Mouse (Mus musculus): ENCODE data around the gene Uba2. TPM values are rescaled to one million over a fixed set of nuclear protein-coding genes. Genes with fewer than 3 reads are reported as not detected.
"Not testable (repeated sequence)": the region's sequence is repeated elsewhere in the genome, so short reads cannot be mapped to it uniquely, and the experiment has no call there.

Gene Uba2
- 159 and 203 TPM in 2 replicates for polyA plus RNA-seq (2014; fragmentation: Nextera tagmentation; extraction: Ambion mirVana)

GRCm38 (mm10) chr7:34169454-34169853 lies at the start of gene Uba2:
TSS of gene Uba2 (minus strand) at chr7:34169599.
- Histone ChIP-seq H3K27me3 (ENCODE audit: control insufficient read depth, insufficient read depth, low read length) (no peaks in the 10 kb centered on the region), H3K4me2 (ENCODE audit: low read length) (peak within 1 kb of the TSS; percentile 92), H3K9ac (replicated peaks; ENCODE audit: low read length) (peak within 1 kb of the TSS; percentile 90), H3K4me1 (ENCODE audit: control insufficient read depth, insufficient read depth, low read length) (peaks cover 11% of the 10 kb centered on the region), H3K36me3 (ENCODE audit: control insufficient read depth, insufficient read depth, low read length) (peaks cover 7% of the 10 kb centered on the region), H3K4me3 (replicated peaks; ENCODE audit: low read depth, low read length) (peak within 1 kb of the TSS; percentile 95), H3K27ac (replicated peaks; ENCODE audit: low read depth, low read length) (peak within 1 kb of the TSS; percentile 90), H3K9me3 (ENCODE audit: control insufficient read depth, low read length) (no peaks in the 10 kb centered on the region)
- DNase-seq (no peak), ATAC-seq (ENCODE audit: low FRiP score, low TSS enrichment) (no peak)
- 84% methylated on average over 3 of the region's 3 CpGs for WGBS

- WGBS = 88% methylated on average over 1 of the region's 1 CpGs
- H3K9ac ChIP-seq (replicated peaks; ENCODE audit: low read length) = no peak overlapping the region
- no peak overlapping the region for H3K4me2 ChIP-seq (ENCODE audit: low read length)
- no peaks in the 10 kb centered on the region for H3K27me3 ChIP-seq (ENCODE audit: control insufficient read depth, insufficient read depth, low read length)
- peaks cover 90% of the 10 kb centered on the region for H3K36me3 ChIP-seq (ENCODE audit: control insufficient read depth, insufficient read depth, low read length)
- H3K4me1 ChIP-seq (ENCODE audit: control insufficient read depth, insufficient read depth, low read length) = no peaks in the 10 kb centered on the region
- H3K27ac ChIP-seq (replicated peaks; ENCODE audit: low read depth, low read length) = no peak overlapping the region
- no peak overlapping the region for H3K4me3 ChIP-seq (replicated peaks; ENCODE audit: low read depth, low read length)
- ATAC-seq (ENCODE audit: low FRiP score, low TSS enrichment) = no peak
- no peak for DNase-seq
- H3K9me3 ChIP-seq (ENCODE audit: control insufficient read depth, low read length) = no peaks in the 10 kb centered on the region
Measured at GRCm38 (mm10) chr7:34218496-34218895, 49.1 kb upstream of the Uba2 start.

GRCm38 (mm10) chr7:34216474-34216873 lies 47.1 kb upstream of the Uba2 start:
- Histone ChIP-seq H3K27ac (replicated peaks; ENCODE audit: low read depth, low read length) (no peak overlapping the region), H3K4me3 (replicated peaks; ENCODE audit: low read depth, low read length) (no peak overlapping the region), H3K9ac (replicated peaks; ENCODE audit: low read length) (no peak overlapping the region), H3K36me3 (ENCODE audit: control insufficient read depth, insufficient read depth, low read length) (peaks cover 96% of the 10 kb centered on the region), H3K4me2 (ENCODE audit: low read length) (no peak overlapping the region), H3K9me3 (ENCODE audit: control insufficient read depth, low read length) (no peaks in the 10 kb centered on the region), H3K4me1 (ENCODE audit: control insufficient read depth, insufficient read depth, low read length) (no peaks in the 10 kb centered on the region), H3K27me3 (ENCODE audit: control insufficient read depth, insufficient read depth, low read length) (no peaks in the 10 kb centered on the region)
- ATAC-seq (ENCODE audit: low FRiP score, low TSS enrichment) = no peak
- 86% methylated on average over 10 of the region's 10 CpGs for WGBS
- no peak for DNase-seq

GRCm38 (mm10) chr7:34215481-34215880 lies 46.1 kb upstream of the Uba2 start:
- ATAC-seq (ENCODE audit: low FRiP score, low TSS enrichment) (no peak), DNase-seq (no peak)
- no peaks in the 10 kb centered on the region for H3K27me3 ChIP-seq (ENCODE audit: control insufficient read depth, insufficient read depth, low read length)
- no peak overlapping the region for H3K4me2 ChIP-seq (ENCODE audit: low read length)
- no peak overlapping the region for H3K27ac ChIP-seq (replicated peaks; ENCODE audit: low read depth, low read length)
- H3K4me3 ChIP-seq (replicated peaks; ENCODE audit: low read depth, low read length) = no peak overlapping the region
- H3K9ac ChIP-seq (replicated peaks; ENCODE audit: low read length) = no peak overlapping the region
- peaks cover 95% of the 10 kb centered on the region for H3K36me3 ChIP-seq (ENCODE audit: control insufficient read depth, insufficient read depth, low read length)
- WGBS = 93% methylated on average over 9 of the region's 9 CpGs
- no peaks in the 10 kb centered on the region for H3K4me1 ChIP-seq (ENCODE audit: control insufficient read depth, insufficient read depth, low read length)
- no peaks in the 10 kb centered on the region for H3K9me3 ChIP-seq (ENCODE audit: control insufficient read depth, low read length)

- Histone ChIP-seq H3K4me1 (ENCODE audit: control insufficient read depth, insufficient read depth, low read length) (no peaks in the 10 kb centered on the region), H3K4me2 (ENCODE audit: low read length) (no peak overlapping the region), H3K27ac (replicated peaks; ENCODE audit: low read depth, low read length) (no peak overlapping the region), H3K4me3 (replicated peaks; ENCODE audit: low read depth, low read length) (no peak overlapping the region), H3K9me3 (ENCODE audit: control insufficient read depth, low read length) (no peaks in the 10 kb centered on the region), H3K36me3 (ENCODE audit: control insufficient read depth, insufficient read depth, low read length) (peaks cover 94% of the 10 kb centered on the region), H3K9ac (replicated peaks; ENCODE audit: low read length) (no peak overlapping the region), H3K27me3 (ENCODE audit: control insufficient read depth, insufficient read depth, low read length) (no peaks in the 10 kb centered on the region)
- DNase-seq (no peak), ATAC-seq (ENCODE audit: low FRiP score, low TSS enrichment) (no peak)
- WGBS = 97% methylated on average over 8 of the region's 8 CpGs
Measured at GRCm38 (mm10) chr7:34214644-34215043, 45.2 kb upstream of the Uba2 start.

GRCm38 (mm10) chr7:34213281-34213680 lies 43.9 kb upstream of the Uba2 start:
- Histone ChIP-seq H3K4me2 (ENCODE audit: low read length) (no peak overlapping the region), H3K4me1 (ENCODE audit: control insufficient read depth, insufficient read depth, low read length) (no peaks in the 10 kb centered on the region), H3K4me3 (replicated peaks; ENCODE audit: low read depth, low read length) (no peak overlapping the region), H3K36me3 (ENCODE audit: control insufficient read depth, insufficient read depth, low read length) (peaks cover 94% of the 10 kb centered on the region), H3K27me3 (ENCODE audit: control insufficient read depth, insufficient read depth, low read length) (no peaks in the 10 kb centered on the region), H3K27ac (replicated peaks; ENCODE audit: low read depth, low read length) (no peak overlapping the region), H3K9me3 (ENCODE audit: control insufficient read depth, low read length) (no peaks in the 10 kb centered on the region), H3K9ac (replicated peaks; ENCODE audit: low read length) (no peak overlapping the region)
- no peak for ATAC-seq (ENCODE audit: low FRiP score, low TSS enrichment)
- 95% methylated on average over 7 of the region's 7 CpGs for WGBS
- no peak for DNase-seq

- ATAC-seq (ENCODE audit: low FRiP score, low TSS enrichment) (no peak), DNase-seq (no peak)
- Histone ChIP-seq H3K36me3 (ENCODE audit: control insufficient read depth, insufficient read depth, low read length) (peaks cover 96% of the 10 kb centered on the region), H3K27me3 (ENCODE audit: control insufficient read depth, insufficient read depth, low read length) (no peaks in the 10 kb centered on the region), H3K4me1 (ENCODE audit: control insufficient read depth, insufficient read depth, low read length) (no peaks in the 10 kb centered on the region), H3K27ac (replicated peaks; ENCODE audit: low read depth, low read length) (no peak overlapping the region), H3K4me3 (replicated peaks; ENCODE audit: low read depth, low read length) (no peak overlapping the region), H3K4me2 (ENCODE audit: low read length) (no peak overlapping the region), H3K9me3 (ENCODE audit: control insufficient read depth, low read length) (no peaks in the 10 kb centered on the region), H3K9ac (replicated peaks; ENCODE audit: low read length) (no peak overlapping the region)
- WGBS = 90% methylated on average over 9 of the region's 9 CpGs
Measured at GRCm38 (mm10) chr7:34208027-34208745, 38.8 kb upstream of the Uba2 start.

GRCm38 (mm10) chr7:34206331-34206730 lies 36.9 kb upstream of the Uba2 start:
- ATAC-seq (ENCODE audit: low FRiP score, low TSS enrichment) = no peak
- Histone ChIP-seq H3K27me3 (ENCODE audit: control insufficient read depth, insufficient read depth, low read length) (no peaks in the 10 kb centered on the region), H3K36me3 (ENCODE audit: control insufficient read depth, insufficient read depth, low read length) (peaks cover 91% of the 10 kb centered on the region), H3K9ac (replicated peaks; ENCODE audit: low read length) (no peak overlapping the region), H3K4me2 (ENCODE audit: low read length) (no peak overlapping the region), H3K4me1 (ENCODE audit: control insufficient read depth, insufficient read depth, low read length) (no peaks in the 10 kb centered on the region), H3K4me3 (replicated peaks; ENCODE audit: low read depth, low read length) (no peak overlapping the region), H3K9me3 (ENCODE audit: control insufficient read depth, low read length) (no peaks in the 10 kb centered on the region), H3K27ac (replicated peaks; ENCODE audit: low read depth, low read length) (no peak overlapping the region)
- no peak for DNase-seq
- 94% methylated on average over 6 of the region's 6 CpGs for WGBS

GRCm38 (mm10) chr7:34202147-34202546 lies 32.7 kb upstream of the Uba2 start:
- not testable (repeated sequence) for H3K4me2 ChIP-seq (ENCODE audit: low read length); ATAC-seq (ENCODE audit: low FRiP score, low TSS enrichment); H3K4me1 ChIP-seq (ENCODE audit: control insufficient read depth, insufficient read depth, low read length); H3K9me3 ChIP-seq (ENCODE audit: control insufficient read depth, low read length); H3K9ac ChIP-seq (replicated peaks; ENCODE audit: low read length); H3K27ac ChIP-seq (replicated peaks; ENCODE audit: low read depth, low read length); DNase-seq; H3K4me3 ChIP-seq (replicated peaks; ENCODE audit: low read depth, low read length); H3K27me3 ChIP-seq (ENCODE audit: control insufficient read depth, insufficient read depth, low read length)
- 93% methylated on average over 10 of the region's 10 CpGs for WGBS
- peaks cover 61% of the 10 kb centered on the region for H3K36me3 ChIP-seq (ENCODE audit: control insufficient read depth, insufficient read depth, low read length)
